Mouse (Mus musculus): ENCODE data around the gene Tmem232. TPM values are rescaled to one million over a fixed set of nuclear protein-coding genes. Genes with fewer than 3 reads are reported as not detected.
"Not testable (repeated sequence)": the region's sequence is repeated elsewhere in the genome, so short reads cannot be mapped to it uniquely, and the experiment has no call there.

Tmem232 gene
- total RNA-seq, 1 experiment from 2014 or later: not detected

- no peak for ATAC-seq (replicated peaks; ENCODE audit: insufficient number of reproducible peaks, low FRiP score, low TSS enrichment, poor library complexity, severe bottlenecking)
Measured at GRCm38 (mm10) chr17:65325249-65325648, 215.3 kb downstream of the Tmem232 start.

DNA sequence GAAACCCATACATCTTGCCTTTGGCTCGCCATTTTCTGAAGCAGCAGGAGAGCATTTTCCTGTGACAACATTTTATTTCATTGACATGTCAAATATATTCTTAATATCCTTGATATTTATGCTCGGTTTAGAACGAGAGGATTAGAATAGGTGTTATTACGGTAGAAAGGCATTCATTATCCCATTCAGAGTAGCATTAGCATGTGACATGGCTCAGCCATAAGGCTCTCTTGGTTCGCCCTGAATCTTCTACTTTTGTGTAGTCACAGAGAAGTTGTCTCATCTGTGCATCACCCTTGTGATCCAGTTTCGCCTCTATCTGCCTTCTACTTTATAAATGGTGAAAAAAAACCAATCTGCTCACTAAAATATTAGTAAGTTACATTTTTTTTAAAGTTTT is 220.0 kb downstream of the Tmem232 start:
- ATAC-seq (replicated peaks; ENCODE audit: insufficient number of reproducible peaks, low FRiP score, low TSS enrichment, poor library complexity, severe bottlenecking): no peak

DNA sequence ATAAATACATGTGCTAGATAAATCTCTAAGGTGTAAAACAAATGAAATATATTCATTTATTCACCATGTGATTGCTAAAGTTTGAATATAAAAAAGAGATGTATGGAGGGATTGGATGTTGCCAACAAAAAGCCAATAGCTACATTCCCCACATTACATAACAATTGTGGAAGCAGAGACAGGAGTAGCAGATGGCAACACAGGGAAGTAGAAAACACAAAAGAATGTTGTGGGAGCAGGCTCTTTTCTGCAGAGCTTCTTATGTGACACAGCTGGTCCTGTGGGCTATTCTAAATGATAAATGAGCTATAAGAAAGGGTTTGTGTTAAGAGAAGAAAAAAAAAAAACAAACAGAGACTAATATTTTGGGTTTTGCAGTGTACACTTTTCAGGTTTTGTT is 240.6 kb downstream of the Tmem232 start:
- no peak for ATAC-seq (replicated peaks; ENCODE audit: insufficient number of reproducible peaks, low FRiP score, low TSS enrichment, poor library complexity, severe bottlenecking)

DNA sequence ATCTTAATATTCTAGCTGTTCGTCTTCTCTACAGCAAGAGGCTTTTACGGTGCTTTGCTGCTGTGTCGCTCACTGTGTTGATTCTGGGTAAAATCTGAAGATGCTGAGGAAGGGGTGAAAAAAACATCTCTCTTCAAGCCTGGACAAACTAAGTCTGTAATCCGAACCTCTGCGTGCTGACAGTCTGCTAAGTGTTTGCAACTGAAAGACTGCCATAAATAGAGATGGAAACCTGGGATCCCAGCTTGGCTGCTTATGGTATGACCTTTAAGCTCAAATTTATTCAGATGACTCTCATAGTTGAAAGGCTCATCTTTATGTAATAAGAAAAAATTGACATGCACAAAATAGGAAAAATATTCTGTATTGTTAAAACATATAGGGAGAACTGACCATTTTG is 242.8 kb downstream of the Tmem232 start:
- no peak for ATAC-seq (replicated peaks; ENCODE audit: insufficient number of reproducible peaks, low FRiP score, low TSS enrichment, poor library complexity, severe bottlenecking)

DNA sequence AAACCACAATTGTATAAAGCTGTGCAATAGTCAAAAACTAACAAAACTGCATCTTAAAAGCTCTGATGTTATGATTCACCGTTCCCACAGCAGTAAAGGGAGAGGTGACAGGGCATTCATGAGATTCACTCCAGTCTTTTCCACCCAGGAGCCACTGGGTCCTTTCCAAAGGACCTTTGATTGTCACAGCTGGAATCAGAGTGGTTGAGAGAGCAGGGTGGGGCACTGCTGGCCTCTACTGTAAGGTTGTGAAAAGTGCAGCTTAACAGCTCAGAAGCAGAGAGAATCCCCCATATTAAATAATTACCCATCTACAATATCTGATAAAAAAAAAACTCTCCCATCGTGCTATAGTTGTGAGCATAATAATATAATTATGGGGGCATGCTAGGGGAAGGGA is 288.4 kb downstream of the Tmem232 start:
- no peak for ATAC-seq (replicated peaks; ENCODE audit: insufficient number of reproducible peaks, low FRiP score, low TSS enrichment, poor library complexity, severe bottlenecking)

DNA sequence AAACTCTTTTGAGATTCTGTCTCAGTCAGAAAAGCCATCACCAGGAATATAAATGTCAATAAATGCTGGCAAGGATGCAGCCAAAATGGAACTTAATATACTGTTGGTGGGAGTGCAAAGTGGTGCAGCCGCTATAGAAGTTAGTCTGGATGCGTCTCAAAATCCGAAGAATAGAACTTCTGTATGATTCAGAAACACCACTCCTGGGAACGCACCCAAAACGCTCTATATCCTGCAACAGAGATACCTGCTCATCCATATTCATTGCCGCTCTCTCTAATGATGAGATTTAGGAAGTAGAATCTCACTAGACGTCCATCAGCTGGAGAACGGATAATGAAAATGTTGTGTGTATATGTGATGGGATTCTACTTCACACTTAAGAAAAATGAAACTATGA is 290.3 kb downstream of the Tmem232 start:
- ATAC-seq (replicated peaks; ENCODE audit: insufficient number of reproducible peaks, low FRiP score, low TSS enrichment, poor library complexity, severe bottlenecking): no peak

DNA sequence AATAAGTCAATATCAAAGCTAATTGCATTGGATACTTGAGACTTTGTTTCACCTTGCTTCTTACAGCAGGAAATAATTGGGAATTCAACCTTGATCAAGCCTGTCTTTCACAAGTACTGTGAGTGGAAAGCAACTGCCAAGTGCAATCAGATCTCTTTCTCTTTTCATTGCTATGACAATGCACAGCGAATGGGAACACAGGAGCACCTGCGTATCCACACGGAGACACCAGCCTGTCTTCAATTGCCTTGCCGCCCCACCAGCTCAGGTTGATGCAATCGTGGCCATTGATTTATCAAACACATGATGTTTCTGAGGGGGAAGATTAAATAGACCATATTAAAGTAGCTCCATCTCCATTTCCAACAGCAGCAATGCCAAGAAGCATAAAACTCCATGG is 296.9 kb downstream of the Tmem232 start:
- no peak for ATAC-seq (replicated peaks; ENCODE audit: insufficient number of reproducible peaks, low FRiP score, low TSS enrichment, poor library complexity, severe bottlenecking)

- ATAC-seq (replicated peaks; ENCODE audit: insufficient number of reproducible peaks, low FRiP score, low TSS enrichment, poor library complexity, severe bottlenecking): no peak
Measured at GRCm38 (mm10) chr17:65225347-65225916, 315.1 kb downstream of the Tmem232 start.

- ATAC-seq (replicated peaks; ENCODE audit: insufficient number of reproducible peaks, low FRiP score, low TSS enrichment, poor library complexity, severe bottlenecking): not testable (repeated sequence)
Measured at GRCm38 (mm10) chr17:65221687-65222086, 318.9 kb downstream of the Tmem232 start.

Other genes with a start within 250 kb of the Tmem232 start
- gene Vapa, start 72.8 kb upstream of the Tmem232 start, total RNA-seq (2017): 67.6 to 82.9 TPM (median 82.5 TPM) in 3 replicates
- 0.21 to 0.39 TPM (median 0.38 TPM) in 3 replicates for gene Txndc2, start 101.4 kb upstream of the Tmem232 start, total RNA-seq (2017)
- gene Rab31, start 232.0 kb upstream of the Tmem232 start, total RNA-seq (2017): 51.0 to 80.4 TPM (median 75.8 TPM) in 3 replicates
- 81.9 to 108 TPM (median 105 TPM) in 3 replicates for gene Ppp4r1, start 241.8 kb upstream of the Tmem232 start, total RNA-seq (2017)

Measured in monocyte, adult 5-6 weeks (primary cell).